In the genomic region with DNA sequence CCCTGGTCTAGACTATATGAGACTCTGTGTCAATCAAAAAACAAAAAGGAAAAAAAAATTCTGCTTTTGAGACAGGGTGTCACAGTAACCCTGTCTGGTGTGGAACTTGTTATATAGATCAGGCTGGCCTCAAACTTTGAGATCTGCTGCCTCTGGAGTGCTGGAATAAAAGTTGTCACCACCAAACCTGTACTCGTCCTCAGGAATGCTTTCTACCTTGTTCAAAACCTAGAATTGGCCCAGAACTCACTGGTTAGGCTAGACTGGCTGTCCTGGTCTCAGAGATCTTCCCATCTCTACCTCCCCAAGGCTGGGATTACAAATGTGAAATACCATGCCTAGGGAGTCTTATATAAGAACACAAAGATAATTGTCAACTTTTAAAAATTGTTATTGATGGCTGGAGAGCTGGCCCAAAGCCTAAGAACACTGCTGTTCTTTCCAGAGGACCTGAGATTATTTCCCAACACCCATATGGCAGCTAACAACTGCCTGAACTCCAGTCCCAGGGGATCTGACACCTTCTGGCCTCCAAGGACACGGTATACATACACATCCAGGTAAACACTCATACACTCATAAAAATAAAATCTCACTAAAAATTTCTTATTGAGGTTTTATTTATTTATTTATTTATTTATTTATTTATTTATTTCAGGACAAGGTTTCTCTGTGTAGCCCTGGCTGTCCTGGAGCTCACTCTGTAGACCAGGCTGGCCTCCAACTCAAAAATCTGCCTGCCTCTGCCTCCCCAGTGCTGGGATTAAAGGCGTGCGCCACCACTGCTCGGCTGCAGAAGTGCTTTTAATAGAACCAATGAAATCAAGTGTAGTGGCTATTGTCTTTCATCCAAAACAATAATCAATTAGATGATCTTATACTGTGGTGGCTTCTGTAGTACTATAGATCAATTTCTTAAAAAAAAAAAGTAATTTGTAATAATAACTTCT, we compare ENCODE assay signal across 10 mouse cellular contexts. TPM values are rescaled to one million over a fixed set of nuclear protein-coding genes. Genes with fewer than 3 reads are reported as not detected.
DNase-seq lines count a peak whose midpoint lies in the region; ATAC-seq lines count a peak whose summit lies in the region.
"Had no signal": no experiment of that assay in that cellular context is flagged by ENCODE, and none has a peak within 500 bp of the region (broad histone marks: within the 10 kb centered on the region; RNA-seq: fewer than 3 reads in every experiment).

No protein-coding gene starts in this region.

- WGBS in limb, embryonic 13.5 days, result 89% methylated on average over 5 of the region's 5 CpGs
- 89% methylated on average over 5 of the region's 5 CpGs for WGBS in stomach, embryonic 16.5 days

- no peaks in the 10 kb centered on the region for H3K9me3 ChIP-seq in megakaryocyte, embryonic 14.5 days
- no peaks in the 10 kb centered on the region for H3K9me3 ChIP-seq in limb, embryonic 13.5 days
- no peaks in the 10 kb centered on the region for H3K9me3 ChIP-seq in stomach, embryonic 16.5 days (replicated peaks; ENCODE audit: control insufficient read depth, low read length)

- H3K36me3 ChIP-seq in megakaryocyte, embryonic 14.5 days (replicated peaks; ENCODE audit: low read length), result no peaks in the 10 kb centered on the region
- no peaks in the 10 kb centered on the region for H3K36me3 ChIP-seq in limb, embryonic 13.5 days
- H3K36me3 ChIP-seq in stomach, embryonic 16.5 days (ENCODE audit: control insufficient read depth, insufficient read depth, low read length), result no peaks in the 10 kb centered on the region

- H3K4me3 ChIP-seq in megakaryocyte, embryonic 14.5 days (replicated peaks), result peak overlapping the region; percentile 99
- no peak overlapping the region for H3K4me3 ChIP-seq in limb, embryonic 13.5 days
- H3K4me3 ChIP-seq in stomach, embryonic 16.5 days (replicated peaks; ENCODE audit: low read length), result no peak overlapping the region

- no peak for ATAC-seq in megakaryocyte, adult 5-6 weeks (ENCODE audit: poor library complexity, severe bottlenecking)
- ATAC-seq in limb, embryonic 13.5 days (ENCODE audit: low FRiP score, low read depth), result no peak
- no peak for ATAC-seq in stomach, embryonic 16.5 days (ENCODE audit: insufficient read depth, low FRiP score)

- H3K27me3 ChIP-seq in megakaryocyte, embryonic 14.5 days (replicated peaks), result no peaks in the 10 kb centered on the region
- no peaks in the 10 kb centered on the region for H3K27me3 ChIP-seq in limb, embryonic 13.5 days
- no peaks in the 10 kb centered on the region for H3K27me3 ChIP-seq in stomach, embryonic 16.5 days (ENCODE audit: control insufficient read depth, insufficient read depth, low read length)

- H3K4me1 ChIP-seq in megakaryocyte, embryonic 14.5 days, result peaks cover 53% of the 10 kb centered on the region
- peaks cover 11% of the 10 kb centered on the region for H3K4me1 ChIP-seq in limb, embryonic 13.5 days
- peaks cover 4% of the 10 kb centered on the region; the same call in 1 of the 2 replicates for H3K4me1 ChIP-seq in stomach, embryonic 16.5 days (ENCODE audit: control insufficient read depth, insufficient read depth, low read length)

- peak; percentile 42 for DNase-seq in cerebellum, adult 9-11 months
- DNase-seq in cerebellum, postnatal 36 days, result no peak
- DNase-seq in layer of hippocampus, postnatal 36 days, result no peak
- DNase-seq in thymus, postnatal 36 days, result no peak
- DNase-seq: B cell, adult 2 months; gastrocnemius, postnatal 14 days had no signal

- peak overlapping the region; percentile 87; the same call in 1 of the 2 replicates for H3K4me2 ChIP-seq in limb, embryonic 13.5 days (replicated peaks)
- peak overlapping the region; percentile 67 for H3K4me2 ChIP-seq in stomach, embryonic 16.5 days (ENCODE audit: low read depth, low read length)

- H3K27ac ChIP-seq in limb, embryonic 13.5 days, result peak overlapping the region; percentile 10; the same call in 1 of the 2 replicates
- peak overlapping the region; percentile 21 for H3K27ac ChIP-seq in stomach, embryonic 16.5 days (ENCODE audit: low read length)

- no peak overlapping the region for H3K9ac ChIP-seq in limb, embryonic 13.5 days
- peak overlapping the region; percentile 10; the same call in 1 of the 2 replicates for H3K9ac ChIP-seq in stomach, embryonic 16.5 days (ENCODE audit: low read length)

RNA-seq across cellular contexts. Expression of a gene that starts 1.0 kb away (rescaled TPM):
- 0.13 and 0.70 TPM in 2 replicates for polyA plus RNA-seq in megakaryocyte, embryonic 14.5 days (2012; ENCODE audit: insufficient read depth, low replicate concordance)
- 0.85 and 6.1 TPM in 2 replicates for total RNA-seq in megakaryocyte, adult 5-6 weeks (2015)
- 5.3 and 14.8 TPM in 2 replicates for total RNA-seq in megakaryocyte, adult 5-6 weeks (2017)
- 9.0 and 10.4 TPM in 2 replicates for polyA plus RNA-seq in limb, embryonic 13.5 days (2015; fragmentation: Nextera tagmentation; extraction: Ambion mirVana)
- polyA plus RNA-seq in stomach, embryonic 16.5 days (2015; fragmentation: Nextera tagmentation; extraction: Ambion mirVana), result 10.5 and 10.6 TPM in 2 replicates
- total RNA-seq in layer of hippocampus, postnatal 36 days (2021), result 10 to 100 TPM; 27.9 to 30.8 TPM

RNA-seq across cellular contexts. Expression of a gene that starts 4.4 kb away (rescaled TPM):
- polyA plus RNA-seq in megakaryocyte, embryonic 14.5 days (2012; ENCODE audit: insufficient read depth, low replicate concordance), result 289 and 879 TPM in 2 replicates
- 370 and 459 TPM in 2 replicates for total RNA-seq in megakaryocyte, adult 5-6 weeks (2015)
- 411 and 450 TPM in 2 replicates for total RNA-seq in megakaryocyte, adult 5-6 weeks (2017)
- polyA plus RNA-seq in limb, embryonic 13.5 days (2015; fragmentation: Nextera tagmentation; extraction: Ambion mirVana), result 607 and 618 TPM in 2 replicates
- 505 and 634 TPM in 2 replicates for polyA plus RNA-seq in stomach, embryonic 16.5 days (2015; fragmentation: Nextera tagmentation; extraction: Ambion mirVana)
- total RNA-seq in layer of hippocampus, postnatal 36 days (2021), result 100 to 1,000 TPM; 264 to 281 TPM

RNA-seq across cellular contexts. Expression of a gene that starts 40.5 kb away (rescaled TPM):
- polyA plus RNA-seq in megakaryocyte, embryonic 14.5 days (2012; ENCODE audit: insufficient read depth, low replicate concordance), result 21.7 and 34.2 TPM in 2 replicates
- 52.7 and 58.3 TPM in 2 replicates for total RNA-seq in megakaryocyte, adult 5-6 weeks (2015)
- 1.8 and 6.0 TPM in 2 replicates for total RNA-seq in megakaryocyte, adult 5-6 weeks (2017)
- 33.5 and 34.6 TPM in 2 replicates for polyA plus RNA-seq in limb, embryonic 13.5 days (2015; fragmentation: Nextera tagmentation; extraction: Ambion mirVana)
- polyA plus RNA-seq in stomach, embryonic 16.5 days (2015; fragmentation: Nextera tagmentation; extraction: Ambion mirVana), result 174 and 187 TPM in 2 replicates
- 1 to 10 TPM; 3.4 to 4.6 TPM for total RNA-seq in layer of hippocampus, postnatal 36 days (2021)
